Comparison of ENCODE assay signal across 8 mouse cellular contexts in the genomic region with DNA sequence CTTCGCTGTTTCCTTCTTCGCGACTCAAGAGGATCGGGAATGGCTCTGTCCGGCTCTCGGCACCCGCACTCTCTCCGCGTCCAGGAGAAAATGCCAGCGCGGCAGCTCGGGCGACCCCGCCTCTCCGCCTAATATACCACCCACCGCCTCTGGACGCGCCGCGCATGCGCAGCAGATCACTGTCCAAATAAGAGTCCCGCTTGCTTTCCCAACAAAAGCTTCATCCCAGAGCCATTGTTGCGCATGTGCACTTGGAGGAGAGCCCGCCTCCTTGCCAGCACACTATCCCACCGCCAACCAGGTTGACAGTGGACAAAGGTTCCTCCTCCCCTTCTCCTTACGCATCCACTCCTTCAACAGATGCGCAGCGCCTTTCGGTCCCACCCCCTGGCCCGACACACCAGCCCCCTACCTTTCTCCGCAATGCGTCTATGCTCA. TPM values are rescaled to one million over a fixed set of nuclear protein-coding genes. Genes with fewer than 3 reads are reported as not detected.
A peak's percentile ranks its signal among the peaks of the same experiment; 100 is the strongest.
DNase-seq lines count a peak whose midpoint lies in the region; ATAC-seq lines count a peak whose summit lies in the region.

A gene (minus strand): TSS at position 226 of the 438 bp plus-strand sequence.

- peaks cover 5% of the 10 kb centered on the region; the same call in 1 of the 2 replicates for H3K36me3 ChIP-seq in erythroblast, embryonic 14.5 days (ENCODE audit: control insufficient read depth)
- H3K36me3 ChIP-seq in embryonic facial prominence, embryonic 10.5 days (replicated peaks): peaks cover 33% of the 10 kb centered on the region
- H3K36me3 ChIP-seq in limb, embryonic 10.5 days: peaks cover 35% of the 10 kb centered on the region
- H3K36me3 ChIP-seq in midbrain, embryonic 12.5 days: peaks cover 31% of the 10 kb centered on the region

- WGBS in embryonic facial prominence, embryonic 10.5 days: 18% methylated on average over 32 of the region's 32 CpGs
- WGBS in limb, embryonic 10.5 days: 12% methylated on average over 32 of the region's 32 CpGs
- WGBS in midbrain, embryonic 12.5 days: 17% methylated on average over 32 of the region's 32 CpGs

- peak within 1 kb of the TSS; percentile 53 for H3K4me2 ChIP-seq in midbrain, embryonic 12.5 days (replicated peaks)

- peak within 1 kb of the TSS; percentile 90 for H3K27ac ChIP-seq in embryonic facial prominence, embryonic 10.5 days (replicated peaks)
- peak within 1 kb of the TSS; percentile 89 for H3K27ac ChIP-seq in limb, embryonic 10.5 days
- H3K27ac ChIP-seq in midbrain, embryonic 12.5 days (replicated peaks): peak within 1 kb of the TSS; percentile 89

- peaks cover 17% of the 10 kb centered on the region for H3K4me1 ChIP-seq in erythroblast, embryonic 14.5 days (ENCODE audit: control insufficient read depth)
- peaks cover 21% of the 10 kb centered on the region for H3K4me1 ChIP-seq in embryonic facial prominence, embryonic 10.5 days
- peaks cover 15% of the 10 kb centered on the region for H3K4me1 ChIP-seq in limb, embryonic 10.5 days
- peaks cover 22% of the 10 kb centered on the region for H3K4me1 ChIP-seq in midbrain, embryonic 12.5 days

- H3K9me3 ChIP-seq in erythroblast, embryonic 14.5 days (ENCODE audit: control insufficient read depth, low read length): peaks cover 12% of the 10 kb centered on the region
- H3K9me3 ChIP-seq in embryonic facial prominence, embryonic 10.5 days: no peaks in the 10 kb centered on the region
- H3K9me3 ChIP-seq in limb, embryonic 10.5 days (replicated peaks): no peaks in the 10 kb centered on the region
- no peaks in the 10 kb centered on the region for H3K9me3 ChIP-seq in midbrain, embryonic 12.5 days

- peak within 1 kb of the TSS; percentile 69 for H3K4me3 ChIP-seq in erythroblast, embryonic 14.5 days (replicated peaks)
- H3K4me3 ChIP-seq in embryonic facial prominence, embryonic 10.5 days: peak within 1 kb of the TSS; percentile 73
- peak within 1 kb of the TSS; percentile 62 for H3K4me3 ChIP-seq in limb, embryonic 10.5 days
- peak within 1 kb of the TSS; percentile 63 for H3K4me3 ChIP-seq in midbrain, embryonic 12.5 days

- H3K27me3 ChIP-seq in erythroblast, embryonic 14.5 days (ENCODE audit: control insufficient read depth): peaks cover 40% of the 10 kb centered on the region
- H3K27me3 ChIP-seq in embryonic facial prominence, embryonic 10.5 days (replicated peaks; ENCODE audit: low read depth, poor library complexity, severe bottlenecking): peaks cover 69% of the 10 kb centered on the region
- peaks cover 89% of the 10 kb centered on the region for H3K27me3 ChIP-seq in limb, embryonic 10.5 days (ENCODE audit: low read depth, poor library complexity, severe bottlenecking)
- peaks cover 6% of the 10 kb centered on the region for H3K27me3 ChIP-seq in midbrain, embryonic 12.5 days

- H3K9ac ChIP-seq in midbrain, embryonic 12.5 days (replicated peaks): peak within 1 kb of the TSS; percentile 86

- DNase-seq in embryonic facial prominence, embryonic 10.5 days (ENCODE audit: low spot score): peak; percentile 93
- peak; percentile 100 for DNase-seq in heart, adult 11 months
- peak; percentile 89 for DNase-seq in kidney, adult 18-20 months
- DNase-seq in limb, embryonic 10.5 days (ENCODE audit: low spot score): peak; percentile 88
- peak; percentile 28 to 41 for DNase-seq in spleen, postnatal 36 days (ENCODE audit: low spot score in 2 of 2)

- ATAC-seq in erythroblast, adult 5-6 weeks (replicated peaks; ENCODE audit: low FRiP score, poor library complexity, severe bottlenecking): no peak
- peak; percentile 89 for ATAC-seq in midbrain, embryonic 12.5 days (ENCODE audit: low FRiP score, low read depth)

RNA-seq across cellular contexts. Expression of the gene that starts here (rescaled TPM):
- 0.32 and 0.38 TPM in 2 replicates for polyA plus RNA-seq in erythroblast, embryonic 14.5 days (2012)
- 0.77 and 4.2 TPM in 2 replicates for total RNA-seq in erythroblast, adult 5-6 weeks (2015; ENCODE audit: low replicate concordance)
- total RNA-seq in erythroblast, adult 5-6 weeks (2017; ENCODE audit: low replicate concordance): 0.34 and 3.1 TPM in 2 replicates
- polyA plus RNA-seq in embryonic facial prominence, embryonic 10.5 days (2016; fragmentation: Nextera tagmentation; extraction: Ambion mirVana): 696 and 702 TPM in 2 replicates
- polyA plus RNA-seq in limb, embryonic 10.5 days (2016; fragmentation: Nextera tagmentation; extraction: Ambion mirVana): 590 and 710 TPM in 2 replicates
- 858 and 871 TPM in 2 replicates for polyA plus RNA-seq in midbrain, embryonic 12.5 days (2016; fragmentation: Nextera tagmentation; extraction: Ambion mirVana)

Comparison
In these comparisons a context has a peak if more than half of its experiments do, and no peak if none do; other contexts are left out.
1. RNA of the gene that starts here (polyA plus RNA-seq): 858 to 871 TPM in midbrain, embryonic 12.5 days, 590 to 710 TPM in limb, embryonic 10.5 days and 696 to 702 TPM in embryonic facial prominence, embryonic 10.5 days; 0.32 to 0.38 TPM in erythroblast, embryonic 14.5 days; every median in the first group is over 100 times any median in the second.
2. DNase-seq: peak in every context shown above with its lines; median percentile 100 in heart, adult 11 months; 93 in embryonic facial prominence, embryonic 10.5 days; 89 in kidney, adult 18-20 months; 88 in limb, embryonic 10.5 days; 34 in spleen, postnatal 36 days.
3. Peak in every context shown above with its lines, with median percentiles within 50 percentile points of each other: H3K4me3 ChIP-seq and H3K27ac ChIP-seq.